Mouse (Mus musculus): Measurements from ENCODE around the gene Nr1d1.

GRCm38 (mm10) chr11:98769007-98769954, 5.9 kb downstream of the Nr1d1 start:
- TF ChIP-seq CTCF (IDR thresholded peaks at IDR 0.05; ENCODE audit: extremely low read depth, insufficient read depth, low read length), result no peak
- TF ChIP-seq POLR2A (IDR thresholded peaks at IDR 0.05; ENCODE audit: extremely low read depth, insufficient read depth, low read length), result peak; percentile 47; the same call in 1 of the 2 replicates
